Mouse (Mus musculus): Measurements from ENCODE around the gene 1700088E04Rik.
A peak's percentile ranks its signal among the peaks of the same experiment; 100 is the strongest.

The 1700088E04Rik gene

GRCm38 (mm10) chr15:79130782-79131181 is 10.3 kb downstream of the 1700088E04Rik start:
- no peak for DNase-seq

- DNase-seq, result no peak
Measured at GRCm38 (mm10) chr15:79129311-79129710, 11.7 kb downstream of the 1700088E04Rik start.

DNA sequence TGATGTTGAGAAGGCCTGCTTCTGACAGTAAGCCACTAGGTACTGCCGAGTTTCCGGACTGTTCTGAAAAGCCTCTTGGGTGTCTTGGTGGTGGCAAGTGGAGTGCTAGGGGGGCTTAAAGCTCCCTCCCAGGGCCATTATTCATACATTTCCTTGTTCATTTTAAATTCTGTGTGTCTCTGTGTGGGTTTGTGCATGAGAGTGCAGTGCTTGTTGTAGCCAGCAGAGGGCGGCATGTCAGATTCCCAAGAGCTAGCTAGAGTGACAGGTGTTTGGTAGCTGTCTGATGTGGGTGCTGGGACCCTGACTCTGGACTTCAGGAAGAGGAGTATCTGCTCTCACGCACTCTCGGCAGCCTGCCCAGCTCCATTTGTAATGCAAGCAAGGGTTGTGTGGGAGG is 12.8 kb downstream of the 1700088E04Rik start:
- DNase-seq, result no peak

DNA sequence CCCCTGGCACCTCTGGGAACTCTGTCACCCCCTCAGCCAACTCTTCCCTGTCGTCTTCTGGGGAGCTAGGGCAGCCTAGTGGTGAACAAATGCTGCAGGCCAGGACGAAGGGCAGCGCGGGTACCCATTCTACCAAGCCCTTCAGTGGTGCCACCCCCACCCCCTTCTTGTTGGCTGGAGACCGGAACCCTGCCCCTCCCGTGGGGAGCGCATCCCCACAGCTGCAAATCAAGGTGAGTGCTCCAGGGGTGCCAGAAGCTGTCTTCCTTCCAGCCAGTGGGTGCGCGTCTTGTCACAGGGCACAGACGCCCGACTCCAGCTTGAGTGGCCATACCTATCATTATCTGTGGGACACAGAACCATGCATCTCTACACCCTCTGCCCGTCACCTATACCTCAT is 14.0 kb downstream of the 1700088E04Rik start:
- no peak for DNase-seq

DNA sequence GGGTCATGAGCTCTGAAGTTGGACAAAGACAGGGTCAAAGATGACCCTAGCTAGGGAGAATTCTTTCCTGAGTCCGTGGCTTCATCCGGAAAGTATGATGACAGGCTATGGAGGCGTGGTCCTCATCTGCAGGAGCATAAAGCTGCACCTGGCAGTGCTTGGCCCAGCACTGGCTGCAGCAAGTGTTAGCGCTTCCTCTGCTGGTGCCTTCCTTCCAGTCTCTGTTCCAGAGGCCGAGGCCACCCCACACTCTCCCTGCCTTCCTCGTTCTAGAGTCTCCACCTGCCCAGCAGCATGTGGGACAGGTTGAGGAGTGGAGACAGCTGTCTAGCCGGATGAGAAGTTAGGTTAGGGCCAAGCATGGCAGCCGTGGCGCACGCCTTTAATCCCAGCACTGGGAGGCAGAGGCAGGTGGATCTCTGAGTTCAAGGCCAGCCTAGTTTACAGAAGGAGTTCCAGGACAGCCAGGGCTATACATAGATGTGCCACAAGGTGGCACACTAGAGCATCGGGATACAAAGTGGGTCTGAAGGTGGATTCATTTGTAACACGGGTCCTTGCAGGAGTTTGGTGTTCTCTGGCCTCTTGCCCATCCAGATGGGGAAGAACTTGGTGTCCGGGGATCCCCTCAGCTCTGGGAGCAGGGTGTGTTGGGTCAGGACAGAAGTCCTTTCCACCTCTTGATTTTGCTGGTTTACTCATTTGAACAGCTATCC is 14.7 kb downstream of the 1700088E04Rik start:
- DNase-seq, result peak; percentile 44

GRCm38 (mm10) chr15:79124331-79124875 is 16.6 kb downstream of the 1700088E04Rik start:
- DNase-seq, result no peak

GRCm38 (mm10) chr15:79123751-79124150 is 17.3 kb downstream of the 1700088E04Rik start:
- no peak for DNase-seq

DNA sequence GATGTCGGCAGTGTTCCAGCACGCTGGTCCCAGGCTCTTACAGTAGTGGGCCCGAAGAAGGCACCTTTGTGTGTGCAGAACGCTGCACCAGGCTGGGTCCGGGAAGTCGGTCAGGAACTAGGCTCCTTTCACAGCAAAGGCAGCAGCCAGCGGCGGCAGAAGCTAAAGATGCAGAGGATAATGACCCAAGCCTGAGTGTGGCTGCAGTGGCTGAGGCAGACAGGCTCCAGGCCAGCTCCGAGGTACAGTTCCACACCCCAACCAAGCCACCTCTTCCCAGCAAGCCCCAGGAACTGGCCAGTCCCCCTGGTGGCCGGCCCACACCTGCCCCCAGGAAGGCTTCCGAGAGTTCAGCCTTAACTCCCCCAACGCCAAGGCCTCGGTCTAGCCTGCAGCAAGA is 18.5 kb downstream of the 1700088E04Rik start:
- no peak for DNase-seq

- no peak for DNase-seq
Measured at GRCm38 (mm10) chr15:79122119-79122518, 18.9 kb downstream of the 1700088E04Rik start.

DNA sequence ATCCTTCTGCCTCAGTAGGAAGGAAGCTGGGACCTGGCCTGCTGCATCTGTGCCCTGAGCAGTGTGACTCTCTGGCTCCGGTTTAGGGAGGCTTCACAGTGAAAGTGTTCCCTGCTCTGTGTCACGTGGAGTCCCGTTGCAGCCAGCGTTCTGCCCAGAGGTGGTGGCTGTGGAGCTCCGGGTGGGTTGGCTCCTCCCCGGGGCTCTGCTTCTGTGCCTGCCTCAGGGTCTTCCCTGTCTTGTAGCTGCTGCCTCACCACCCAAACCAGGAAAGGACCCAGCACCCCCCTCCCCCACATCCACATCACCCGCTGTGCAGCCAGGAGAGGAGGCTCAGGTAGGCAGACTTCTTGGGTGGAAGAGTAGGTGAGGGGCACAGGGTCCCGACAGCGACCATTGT is 21.6 kb downstream of the 1700088E04Rik start:
- DNase-seq, result no peak

GRCm38 (mm10) chr15:79115276-79115675 is 25.8 kb downstream of the 1700088E04Rik start:
- no peak for DNase-seq

GRCm38 (mm10) chr15:79111774-79112173 is 29.3 kb downstream of the 1700088E04Rik start:
- DNase-seq, result no peak

GRCm38 (mm10) chr15:79110528-79110927 is 30.5 kb downstream of the 1700088E04Rik start:
- DNase-seq, result no peak

DNA sequence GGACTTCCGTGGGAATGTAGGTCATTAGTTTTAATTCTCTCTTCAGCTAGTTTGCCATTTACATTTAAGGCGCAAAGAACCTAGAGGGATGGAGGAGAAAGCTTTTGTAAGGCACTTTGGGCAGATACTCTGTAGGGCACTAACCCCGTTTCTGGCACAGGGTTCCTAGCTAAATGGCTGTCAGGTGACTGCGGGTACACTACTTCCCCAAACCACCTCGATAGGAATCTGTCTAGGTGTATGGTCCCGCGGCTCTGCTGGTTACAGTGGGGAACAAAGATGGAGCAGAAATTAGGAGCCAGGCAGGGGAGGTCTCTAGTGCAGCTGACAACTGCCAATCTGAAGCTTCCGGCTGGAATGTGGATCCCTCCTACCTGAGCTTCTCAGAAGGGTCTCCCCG is 31.0 kb downstream of the 1700088E04Rik start:
- no peak for DNase-seq

DNA sequence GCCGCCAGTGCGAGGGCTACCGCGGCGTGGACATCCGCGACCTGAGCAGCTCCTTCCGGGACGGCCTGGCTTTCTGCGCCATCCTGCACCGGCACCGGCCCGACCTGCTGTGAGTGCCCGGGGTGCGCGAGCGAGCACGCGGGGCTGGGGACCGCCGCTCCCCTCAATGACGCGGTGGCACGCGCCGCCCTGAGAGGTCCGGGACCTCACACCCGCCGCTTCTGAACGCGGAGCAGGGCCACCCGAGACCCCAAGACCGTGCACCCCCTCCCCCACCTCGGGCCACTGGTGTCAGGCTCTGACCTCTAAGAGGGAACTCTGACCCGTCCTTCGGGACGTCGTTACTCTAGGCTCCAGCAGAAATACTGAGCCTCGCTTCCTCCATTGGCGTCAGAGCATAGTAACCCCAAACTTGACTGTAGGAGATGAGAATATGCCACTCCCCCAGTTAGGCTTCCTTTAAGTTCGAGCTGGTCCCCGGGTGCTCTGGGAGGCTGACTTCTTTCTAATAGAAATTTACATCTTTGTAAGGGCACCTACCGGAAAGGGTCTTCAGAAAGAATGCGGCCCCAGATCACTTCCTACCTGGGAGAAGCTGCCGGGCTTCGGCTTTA is 31.6 kb downstream of the 1700088E04Rik start:
- DNase-seq, result no peak

GRCm38 (mm10) chr15:79108421-79109320 is 32.4 kb downstream of the 1700088E04Rik start, which contains the start of gene Micall1:
Gene Micall1 (plus strand): TSS chr15:79108898.
- peak; percentile 38 for DNase-seq

DNA sequence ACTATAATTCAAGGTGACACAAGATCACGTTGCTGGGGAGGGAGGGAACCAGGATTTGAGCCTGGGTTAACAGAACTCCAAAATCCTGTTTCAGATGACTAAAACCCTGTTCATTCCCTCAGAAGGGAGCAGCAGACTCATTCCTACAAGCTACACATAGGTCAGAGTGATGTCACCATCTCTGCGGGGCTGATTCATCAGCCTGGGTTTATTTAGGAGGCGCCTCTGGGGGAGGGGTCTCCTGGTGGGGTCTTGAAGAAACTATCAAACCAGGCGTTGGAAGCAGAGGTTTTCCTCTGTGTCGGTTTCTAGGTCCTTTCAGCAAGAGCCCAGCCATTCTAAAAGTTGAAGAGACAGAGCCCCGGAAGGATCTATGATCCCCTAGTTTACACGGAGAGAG is 33.1 kb downstream of the 1700088E04Rik start:
- DNase-seq, result no peak

DNA sequence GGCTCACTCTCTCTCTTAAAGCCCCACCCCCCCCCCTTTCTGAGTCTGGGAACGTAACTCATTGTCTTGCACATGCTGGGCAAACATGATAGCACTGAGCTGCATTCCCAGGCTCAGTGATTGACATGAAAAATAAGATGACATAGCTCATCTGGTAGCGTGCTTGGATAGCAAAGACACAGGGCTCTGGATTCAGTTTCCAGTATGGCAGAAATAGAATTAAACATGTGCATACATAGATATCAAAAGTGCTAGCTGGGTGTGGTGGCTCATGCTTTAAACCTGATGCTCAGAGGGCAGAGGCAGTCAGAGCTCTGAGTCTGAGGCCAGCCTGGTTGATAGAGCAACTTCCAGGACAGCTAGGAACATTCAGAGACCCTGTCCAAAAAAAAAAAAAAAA is 35.2 kb downstream of the 1700088E04Rik start:
- no peak for DNase-seq

GRCm38 (mm10) chr15:79103264-79103663 is 37.8 kb downstream of the 1700088E04Rik start:
- peak; percentile 52 for DNase-seq

GRCm38 (mm10) chr15:79101531-79101930 is 39.5 kb downstream of the 1700088E04Rik start:
- peak; percentile 51 for DNase-seq

DNA sequence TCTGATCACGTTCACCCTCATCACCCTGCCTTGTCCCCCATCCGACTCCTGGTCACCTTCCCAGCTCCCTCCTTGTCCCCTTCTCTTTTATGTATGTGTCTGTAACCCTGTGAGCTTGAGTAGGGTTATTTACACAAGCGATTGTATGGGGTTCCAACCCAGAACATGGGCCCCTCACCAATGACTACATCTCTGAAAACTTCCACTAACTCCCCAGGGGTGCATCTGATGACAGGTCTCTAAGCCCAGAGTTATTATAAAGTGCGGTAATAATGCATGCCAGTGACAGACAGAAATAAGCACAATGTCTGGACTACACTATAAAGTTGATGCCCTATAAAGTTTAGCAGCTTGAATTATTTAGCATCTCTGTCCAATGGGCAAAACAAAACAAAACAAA is 40.7 kb downstream of the 1700088E04Rik start:
- no peak for DNase-seq

- DNase-seq, result no peak
Measured at GRCm38 (mm10) chr15:79099456-79099855, 41.6 kb downstream of the 1700088E04Rik start.

DNA sequence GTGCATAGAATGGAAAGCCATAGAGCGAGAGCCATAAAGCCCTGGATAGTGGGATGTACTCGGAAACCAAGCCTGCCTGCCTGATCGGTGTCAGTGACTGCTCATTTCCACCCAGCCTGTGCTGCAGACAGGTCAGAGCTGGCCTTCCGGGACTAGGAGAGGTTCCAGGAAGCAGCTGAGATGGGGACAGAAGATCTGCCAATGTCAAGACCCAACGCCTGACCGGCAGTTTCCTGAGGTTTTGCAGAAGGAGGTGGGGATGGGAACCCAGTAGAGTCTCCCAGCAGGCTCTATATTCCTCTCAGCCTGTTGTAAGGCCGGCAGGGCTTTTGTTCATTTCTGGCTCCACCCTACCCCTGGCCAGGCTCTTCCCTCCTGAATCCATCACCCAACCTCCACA is 42.2 kb downstream of the 1700088E04Rik start:
- DNase-seq, result no peak
